Mouse (Mus musculus) heart, embryonic 15.5 days (tissue): ENCODE measurements around the gene Arl2bp. TPM values are rescaled to one million over a fixed set of nuclear protein-coding genes. Genes with fewer than 3 reads are reported as not detected.
A peak's percentile ranks its signal among the peaks of the same experiment; 100 is the strongest.

ENCODE experiments used
- ATAC-seq: fragments of 200-750 bp; cut with Nextera tagmentation; replicated peaks from 2 replicates; pipeline ENCODE4 v1.8.0; 2017; ENCODE audit warnings: low read depth, moderate TSS enrichment; ENCODE audit not compliant: insufficient number of reproducible peaks, insufficient read depth, low FRiP score
- H3K27ac ChIP-seq: fragments of 300-500 bp; sonication (generic); 2 replicates; pipeline ENCODE4 v1.5.1; 2015; ENCODE audit warnings: mild to moderate bottlenecking, inconsistent platforms
- H3K27me3 ChIP-seq: fragments of 300-500 bp; sonication (generic); 2 replicates; pipeline ENCODE4 v1.6.1; 2015; ENCODE audit warnings: inconsistent platforms
- H3K36me3 ChIP-seq: fragments of 300-500 bp; sonication (generic); 2 replicates; pipeline ENCODE4 v1.6.1; 2015; ENCODE audit warnings: mild to moderate bottlenecking, inconsistent platforms
- H3K4me1 ChIP-seq: fragments of 300-500 bp; sonication (generic); replicated peaks from 2 replicates; pipeline ENCODE4 v1.6.1; 2015; ENCODE audit warnings: inconsistent platforms
- H3K4me2 ChIP-seq: fragments of 300-500 bp; sonication (generic); 2 replicates; pipeline ENCODE4 v1.6.1; 2015; ENCODE audit warnings: inconsistent platforms, mild to moderate bottlenecking, moderate library complexity
- H3K4me3 ChIP-seq: fragments of 300-500 bp; sonication (generic); 2 replicates; pipeline ENCODE4 v1.5.1; 2015; ENCODE audit warnings: mild to moderate bottlenecking, inconsistent platforms
- H3K9ac ChIP-seq: fragments of 300-500 bp; sonication (generic); 2 replicates; pipeline ENCODE4 v1.6.1; 2015; ENCODE audit warnings: mild to moderate bottlenecking, inconsistent platforms
- H3K9me3 ChIP-seq: fragments of 300-500 bp; sonication (generic); replicated peaks from 2 replicates; pipeline ENCODE4 v1.6.1; 2016; ENCODE audit warnings: inconsistent platforms
- WGBS: fragments of 180-500 bp; shearing (Covaris S2); methylation state at CpG from one replicate; pipeline ENCODE4 v1.1.7; 2015; ENCODE audit warnings: mixed read lengths; 5-methylcytosine and 5-hydroxymethylcytosine counted together
- polyA plus RNA-seq: library from polyadenylated mRNA; unstranded; fragments of >200 nt; fragmentation: Nextera tagmentation; extraction: Ambion mirVana; gene quantifications from 2 replicates; pipeline ENCODE4 v1.2.1, GENCODE M21; 2015

Arl2bp gene
- polyA plus RNA-seq, 1 experiment from 2014 or later = 112 TPM

GRCm38 (mm10) chr8:94695341-94695993 is 29.1 kb downstream of the Arl2bp start:
- Histone ChIP-seq H3K4me1 (peaks cover 14% of the 10 kb centered on the region), H3K4me3 (peak overlapping the region; percentile 49), H3K4me2 (peak overlapping the region; percentile 79), H3K36me3 (no peaks in the 10 kb centered on the region), H3K27me3 (peaks cover 58% of the 10 kb centered on the region), H3K9me3 (no peaks in the 10 kb centered on the region), H3K27ac (no peak overlapping the region), H3K9ac (0 out of 2 replicates have a peak overlapping the region, but pooled peaks have one; percentile 16)
- WGBS = under 1% methylated on average over 31 of the region's 31 CpGs
- ATAC-seq = no peak

DNA sequence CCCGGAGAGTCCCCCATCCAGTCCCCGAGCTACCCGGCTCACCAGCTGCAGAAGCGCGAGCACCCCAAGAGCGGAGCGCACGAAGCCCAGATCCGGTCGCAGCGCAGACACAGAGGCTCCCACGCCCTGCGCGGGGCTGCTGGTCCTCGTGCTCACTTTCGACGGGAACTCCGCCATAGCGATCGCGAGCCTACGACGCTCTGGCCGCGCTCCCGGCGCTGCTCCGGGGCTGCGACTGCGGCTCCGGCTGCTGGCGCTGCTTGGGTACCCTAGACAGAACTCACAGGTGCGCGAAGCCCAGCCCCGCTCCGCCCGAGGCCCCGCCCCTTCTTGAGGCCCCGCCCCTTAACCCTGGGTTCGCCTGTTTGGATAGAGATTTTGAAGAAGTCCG is 29.6 kb downstream of the Arl2bp start, which contains the start of gene Pllp:
TSS of gene Pllp (minus strand) at position 285 of the 391 bp plus-strand sequence.
- H3K9ac ChIP-seq = 0 out of 2 replicates have a peak within 1 kb of the TSS, but pooled peaks have one; percentile 16
- ATAC-seq = no peak; the same call in 1 of the 2 replicates
- WGBS = under 1% methylated on average over 41 of the region's 41 CpGs

DNA sequence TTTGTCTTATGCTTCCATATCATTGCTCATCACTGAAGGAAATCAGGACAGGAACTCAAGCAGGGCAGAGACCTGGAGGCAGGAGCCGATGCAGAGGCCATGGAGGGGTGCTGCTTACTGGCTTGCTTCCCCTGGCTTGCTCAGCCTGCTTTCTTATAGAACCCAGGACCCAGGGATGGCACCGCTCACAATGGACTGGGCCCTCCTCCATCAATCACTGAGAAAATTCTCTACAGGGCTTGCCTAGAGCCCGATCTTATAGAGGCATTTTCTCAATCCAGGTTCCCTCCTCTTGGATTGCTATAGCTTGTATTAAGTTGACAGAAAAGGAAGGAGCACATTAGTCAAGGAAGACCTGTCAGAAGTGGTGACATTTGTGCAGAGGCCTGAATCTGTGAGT is 30.2 kb downstream of the Arl2bp start:
- 55% methylated on average over 3 of the region's 3 CpGs for WGBS
- Histone ChIP-seq H3K27ac (no peak overlapping the region), H3K4me2 (peak overlapping the region; percentile 79; the same call in 1 of the 2 replicates), H3K9ac (no peak overlapping the region), H3K36me3 (no peaks in the 10 kb centered on the region), H3K4me3 (peak overlapping the region; percentile 49; the same call in 1 of the 2 replicates), H3K27me3 (peaks cover 58% of the 10 kb centered on the region), H3K9me3 (no peaks in the 10 kb centered on the region), H3K4me1 (peaks cover 14% of the 10 kb centered on the region)
- no peak for ATAC-seq

More for the DNA sequence above, 29.6 kb downstream of the Arl2bp start, which contains the start of gene Pllp:
- Histone ChIP-seq H3K9me3 (no peaks in the 10 kb centered on the region), H3K4me3 (peak within 1 kb of the TSS; percentile 49), H3K27ac (no peak within 1 kb of the TSS), H3K27me3 (peaks cover 58% of the 10 kb centered on the region), H3K4me2 (peak within 1 kb of the TSS; percentile 79), H3K4me1 (peaks cover 14% of the 10 kb centered on the region), H3K36me3 (no peaks in the 10 kb centered on the region)

DNA sequence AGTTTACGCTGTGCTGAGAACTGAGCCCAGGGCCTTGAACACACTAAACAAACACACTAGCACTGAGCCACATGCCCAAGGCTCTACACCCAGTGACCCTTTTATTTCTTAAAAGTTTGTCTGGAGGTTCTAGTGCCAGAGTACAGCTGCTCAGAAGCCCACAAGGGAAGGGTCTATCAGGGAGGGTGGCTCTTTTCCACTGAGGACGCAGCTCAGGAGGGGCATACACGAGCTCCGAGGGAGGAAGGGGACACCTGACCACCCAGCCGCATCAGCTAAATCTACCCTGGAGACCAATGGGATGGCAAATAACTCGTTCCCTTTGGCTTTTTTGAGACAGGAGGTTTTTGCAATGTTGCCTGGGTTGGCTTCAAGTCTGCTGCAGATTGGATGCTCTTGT is 31.6 kb downstream of the Arl2bp start:
- H3K9me3 ChIP-seq = no peaks in the 10 kb centered on the region
- ATAC-seq = no peak
- H3K36me3 ChIP-seq = no peaks in the 10 kb centered on the region
- H3K27me3 ChIP-seq = peaks cover 51% of the 10 kb centered on the region
- no peak overlapping the region for H3K4me3 ChIP-seq
- H3K4me1 ChIP-seq = peaks cover 14% of the 10 kb centered on the region
- WGBS = 73% methylated on average over 6 of the region's 6 CpGs
- H3K4me2 ChIP-seq = no peak overlapping the region
- no peak overlapping the region for H3K9ac ChIP-seq
- H3K27ac ChIP-seq = no peak overlapping the region

- no peak for ATAC-seq
- H3K27me3 ChIP-seq = peaks cover 37% of the 10 kb centered on the region
- WGBS = 72% methylated on average over 16 of the region's 16 CpGs
Observed at GRCm38 (mm10) chr8:94699366-94699765, 33.0 kb downstream of the Arl2bp start.

GRCm38 (mm10) chr8:94700421-94700935 is 34.1 kb downstream of the Arl2bp start:
- H3K9me3 ChIP-seq = no peaks in the 10 kb centered on the region
- peaks cover 26% of the 10 kb centered on the region for H3K27me3 ChIP-seq
- H3K4me1 ChIP-seq = peaks cover 14% of the 10 kb centered on the region
- no peaks in the 10 kb centered on the region for H3K36me3 ChIP-seq
- ATAC-seq = no peak
- no peak overlapping the region for H3K4me2 ChIP-seq
- WGBS = 81% methylated on average over 4 of the region's 4 CpGs
- H3K27ac ChIP-seq = no peak overlapping the region
- no peak overlapping the region for H3K4me3 ChIP-seq
- no peak overlapping the region for H3K9ac ChIP-seq

More at GRCm38 (mm10) chr8:94699366-94699765, 33.0 kb downstream of the Arl2bp start:
- H3K9me3 ChIP-seq = no peaks in the 10 kb centered on the region
- peaks cover 16% of the 10 kb centered on the region for H3K4me1 ChIP-seq
- H3K4me3 ChIP-seq = no peak overlapping the region
- H3K27ac ChIP-seq = no peak overlapping the region
- no peak overlapping the region for H3K4me2 ChIP-seq
- no peak overlapping the region for H3K9ac ChIP-seq
- H3K36me3 ChIP-seq = no peaks in the 10 kb centered on the region

- H3K4me1 ChIP-seq = peaks cover 13% of the 10 kb centered on the region
- H3K27me3 ChIP-seq = peaks cover 9% of the 10 kb centered on the region
- no peak for ATAC-seq
- no peak overlapping the region for H3K27ac ChIP-seq
- H3K4me3 ChIP-seq = peak overlapping the region; percentile 66; the same call in 1 of the 2 replicates
- no peaks in the 10 kb centered on the region for H3K9me3 ChIP-seq
- peak overlapping the region; percentile 74; the same call in 1 of the 2 replicates for H3K4me2 ChIP-seq
- no peak overlapping the region for H3K9ac ChIP-seq
- WGBS = 59% methylated on average over 3 of the region's 3 CpGs
- no peaks in the 10 kb centered on the region for H3K36me3 ChIP-seq
Observed at GRCm38 (mm10) chr8:94702156-94702555, 35.8 kb downstream of the Arl2bp start.

DNA sequence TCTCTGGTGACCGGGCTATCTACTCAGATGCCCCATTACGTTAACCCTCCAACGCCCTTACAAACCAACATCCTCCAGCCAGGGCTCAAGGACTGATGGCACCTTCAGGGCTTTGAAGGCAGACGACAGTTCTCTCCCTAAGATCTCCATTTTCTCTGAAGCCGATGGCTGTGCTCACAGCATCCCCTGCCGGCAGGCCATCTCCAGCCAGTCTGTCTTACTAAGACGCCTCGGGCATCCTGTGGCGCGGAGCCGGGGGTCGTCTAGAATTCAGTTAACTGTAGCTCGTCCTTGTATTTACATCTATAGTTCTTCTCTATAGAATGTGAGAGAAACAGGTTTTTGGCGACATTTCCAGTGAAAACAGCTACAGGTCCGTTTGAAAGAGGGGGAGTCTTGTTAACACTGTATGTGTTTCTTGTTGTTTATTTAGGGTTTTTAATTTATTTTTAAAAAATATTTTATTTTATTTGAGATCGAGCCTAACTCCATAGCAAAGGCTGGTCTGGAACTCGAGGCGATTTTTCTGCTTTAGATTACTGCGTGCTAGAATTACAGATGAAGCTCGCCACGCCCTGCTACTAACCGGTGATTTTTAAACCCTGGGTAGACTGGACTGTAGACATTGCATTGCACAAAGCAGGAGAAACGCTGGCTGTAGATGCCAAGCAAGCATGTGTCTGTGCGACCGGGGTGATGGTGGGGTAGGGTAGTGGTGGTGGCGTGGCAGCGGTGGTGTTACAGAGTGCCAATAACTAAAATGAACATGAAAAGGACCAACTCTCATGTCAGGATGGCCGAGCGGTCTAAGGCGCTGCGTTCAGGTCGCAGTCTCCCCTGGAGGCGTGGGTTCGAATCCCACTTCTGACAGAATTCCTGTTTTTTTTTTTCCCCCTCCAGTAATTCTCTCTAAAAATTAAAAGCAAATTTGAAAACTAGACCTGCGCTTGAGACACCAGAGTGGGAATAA is 36.7 kb downstream of the Arl2bp start:
- Histone ChIP-seq H3K36me3 (no peaks in the 10 kb centered on the region), H3K27ac (peak overlapping the region; percentile 53), H3K4me3 (peak overlapping the region; percentile 66), H3K27me3 (peaks cover under 1% of the 10 kb centered on the region), H3K9ac (peak overlapping the region; percentile 48), H3K4me1 (peaks cover 13% of the 10 kb centered on the region), H3K4me2 (peak overlapping the region; percentile 74), H3K9me3 (no peaks in the 10 kb centered on the region)
- ATAC-seq = peak; percentile 73
- WGBS = under 1% methylated on average over 35 of the region's 35 CpGs

DNA sequence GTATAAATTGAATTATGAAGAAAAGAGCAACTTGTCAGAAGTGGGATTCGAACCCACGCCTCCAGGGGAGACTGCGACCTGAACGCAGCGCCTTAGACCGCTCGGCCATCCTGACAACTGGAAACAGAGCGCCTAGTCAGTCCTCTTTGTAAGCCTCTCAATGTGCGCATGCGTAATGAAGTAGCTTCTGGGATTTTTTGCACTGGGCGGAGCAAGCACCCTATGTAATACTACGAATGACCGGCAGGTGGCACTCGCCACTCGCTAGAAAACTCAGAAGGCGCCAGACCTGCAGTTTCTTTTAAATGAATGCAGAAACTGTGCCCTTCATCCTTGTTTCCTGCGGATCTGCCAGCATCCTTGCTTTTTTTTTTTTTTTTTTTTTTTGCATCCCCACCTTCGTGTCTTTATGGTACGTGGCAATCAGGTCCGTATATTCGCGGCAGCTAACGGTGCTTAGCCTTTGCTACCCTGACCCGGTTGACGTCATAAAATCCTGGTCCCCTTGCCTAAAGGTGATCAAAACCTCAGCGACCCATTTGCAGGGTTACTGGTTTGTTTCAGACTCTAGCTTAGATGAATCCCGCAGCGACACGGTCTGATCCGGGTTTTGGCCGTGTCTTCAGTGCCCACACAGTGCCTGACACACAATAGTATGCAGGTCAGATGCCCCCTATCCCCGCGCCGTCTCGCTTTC is 37.7 kb downstream of the Arl2bp start:
- H3K9ac ChIP-seq = peak overlapping the region; percentile 38
- no peaks in the 10 kb centered on the region for H3K27me3 ChIP-seq
- ATAC-seq = peak; percentile 86
- peak overlapping the region; percentile 82 for H3K4me2 ChIP-seq
- H3K4me1 ChIP-seq = peaks cover 13% of the 10 kb centered on the region
- H3K4me3 ChIP-seq = peak overlapping the region; percentile 66
- H3K9me3 ChIP-seq = no peaks in the 10 kb centered on the region
- H3K36me3 ChIP-seq = no peaks in the 10 kb centered on the region
- no peak overlapping the region for H3K27ac ChIP-seq
- WGBS = under 1% methylated on average over 35 of the region's 35 CpGs

GRCm38 (mm10) chr8:94704669-94704984 is 38.2 kb downstream of the Arl2bp start:
- H3K27me3 ChIP-seq = no peaks in the 10 kb centered on the region
- H3K9me3 ChIP-seq = no peaks in the 10 kb centered on the region
- H3K4me2 ChIP-seq = peak overlapping the region; percentile 82
- 18% methylated on average over 9 of the region's 9 CpGs for WGBS
- H3K27ac ChIP-seq = no peak overlapping the region
- no peaks in the 10 kb centered on the region for H3K36me3 ChIP-seq
- peaks cover 13% of the 10 kb centered on the region for H3K4me1 ChIP-seq
- peak overlapping the region; percentile 66 for H3K4me3 ChIP-seq
- ATAC-seq = no peak
- H3K9ac ChIP-seq = peak overlapping the region; percentile 38
